Mouse (Mus musculus): ENCODE measurements at regions not wholly inside any gene's neighbourhood (a gene's known extent, or its start where the extent isn't known, plus 50 kb on each side); places are given as distances from the start of the nearest gene placed in this dataset.
A peak's percentile ranks its signal among the peaks of the same experiment; 100 is the strongest.

DNA sequence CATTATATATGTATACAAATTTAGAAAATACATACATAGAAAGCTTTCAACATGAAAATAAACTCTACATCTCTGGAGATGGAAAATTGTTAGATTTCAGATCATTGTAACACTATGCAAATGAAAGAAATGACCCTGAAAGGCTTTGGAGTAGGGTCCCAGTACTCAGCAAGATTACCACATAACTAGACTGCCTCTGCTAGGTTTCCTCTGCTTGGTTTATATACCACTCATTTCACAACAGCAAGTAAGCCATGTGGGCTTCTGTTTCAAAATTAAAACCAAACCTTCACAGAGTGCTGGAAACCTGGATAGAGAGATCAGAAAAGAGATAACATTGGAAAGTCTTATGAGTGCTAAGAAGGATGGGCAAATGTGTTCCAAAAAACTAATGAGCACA lies 600.1 kb downstream of the Ptprc start:
- DNase-seq (ENCODE audit: inconsistent age in 2 of 2, low spot score in 1 of 2), result no peak

DNA sequence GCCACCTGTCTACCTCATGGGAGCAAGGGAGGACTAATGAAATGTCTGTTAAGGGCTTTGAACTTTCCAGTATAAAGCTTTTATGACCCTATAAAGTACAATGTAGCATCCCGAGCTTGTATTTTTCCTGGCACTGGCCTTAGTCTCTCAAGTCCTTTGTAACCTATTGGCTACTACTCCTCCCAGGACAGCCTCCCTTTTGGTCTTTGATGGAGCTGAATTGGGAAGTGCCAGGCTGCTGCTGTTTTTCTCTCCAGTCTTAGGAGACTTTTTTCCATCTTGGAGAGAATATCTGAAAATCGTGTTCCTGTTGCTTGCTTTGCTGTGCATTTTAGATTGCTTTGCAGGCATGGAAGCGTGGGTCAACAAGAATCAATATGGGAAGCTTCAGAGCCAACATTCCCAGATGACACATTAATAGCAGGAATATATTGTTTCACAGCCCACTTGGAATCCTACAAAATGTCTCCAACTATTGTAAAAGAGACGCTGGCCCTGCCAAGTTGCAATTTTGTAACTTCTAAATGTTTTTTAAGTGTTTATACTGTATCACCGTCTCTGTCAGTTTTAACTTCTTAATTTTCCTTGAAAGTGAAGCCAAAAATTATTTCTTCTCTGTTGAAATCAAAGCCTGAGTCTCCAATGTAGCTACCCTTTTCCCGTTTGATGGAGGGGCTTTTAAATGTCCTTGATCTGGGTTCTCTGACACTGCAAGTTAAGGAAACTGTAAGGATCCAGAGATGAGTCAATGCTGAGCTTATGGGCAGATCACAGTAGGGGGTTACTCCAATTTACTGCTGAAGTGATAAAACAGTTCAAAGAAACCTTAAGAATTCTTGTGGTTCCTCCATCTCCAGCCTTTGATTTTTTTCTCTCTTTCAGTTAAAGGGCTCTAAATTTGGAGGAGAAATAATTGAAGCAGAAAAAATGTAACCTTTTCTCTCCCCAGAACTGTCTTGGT lies 603.3 kb downstream of the Ptprc start:
- no peak for DNase-seq (ENCODE audit: inconsistent age in 2 of 2, low spot score in 1 of 2)

DNA sequence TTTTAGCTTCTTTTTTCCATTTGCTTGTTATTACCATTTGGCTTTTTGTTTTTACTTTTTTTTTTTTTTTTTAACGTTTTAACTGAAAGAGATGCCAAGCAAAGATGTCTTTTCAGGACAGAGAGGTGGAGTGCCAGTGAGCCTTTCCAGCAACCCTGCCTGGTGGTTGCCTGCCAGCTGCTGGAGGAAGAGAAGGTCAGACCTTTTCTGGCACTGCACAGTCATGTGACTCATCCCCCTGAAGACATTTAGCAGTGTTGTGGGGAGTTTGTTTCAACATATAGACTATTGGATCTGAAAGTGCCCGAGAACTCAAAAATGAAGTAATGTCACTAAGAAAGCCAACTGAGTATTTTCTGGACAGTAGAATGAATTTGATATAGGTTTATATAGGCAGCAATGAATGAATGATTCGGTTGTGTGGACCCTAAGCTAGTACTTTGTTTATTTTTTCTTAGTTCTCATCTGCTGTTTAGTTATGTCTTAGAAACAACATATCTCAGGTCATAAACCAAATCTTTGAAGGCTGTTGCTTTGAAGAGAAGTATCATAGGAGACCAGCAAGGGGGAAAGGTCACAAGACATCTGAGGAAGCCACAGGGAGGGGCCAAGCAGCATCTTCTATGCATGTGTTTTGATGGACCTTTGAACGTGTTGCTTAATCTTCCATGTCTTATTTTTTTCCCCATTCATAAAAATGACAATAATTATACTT lies 604.2 kb downstream of the Ptprc start:
- peak in 1 of 2 experiments; percentile 22 for DNase-seq (ENCODE audit: inconsistent age in 2 of 2, low spot score in 1 of 2)

DNA sequence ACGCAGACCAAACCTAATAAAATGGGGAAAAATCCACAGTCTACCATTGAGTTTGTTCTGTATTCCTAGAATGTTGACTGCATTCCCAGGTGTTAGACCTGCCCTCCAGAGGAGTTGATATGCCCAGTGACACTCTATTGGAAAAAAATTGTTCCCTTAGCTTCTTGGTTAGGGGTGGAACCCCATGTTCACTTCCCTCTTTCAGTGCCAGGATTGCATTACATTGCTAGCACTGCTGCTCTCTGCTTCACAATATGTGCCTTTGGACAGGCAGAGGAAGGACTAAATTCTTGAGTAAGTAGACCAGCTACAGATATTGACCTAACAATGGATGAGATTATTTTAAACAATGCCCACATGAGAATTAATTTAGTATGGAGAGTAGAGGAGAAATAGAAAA lies 607.3 kb upstream of the Nr5a2 start:
- DNase-seq (ENCODE audit: inconsistent age in 2 of 2, low spot score in 1 of 2), result no peak

DNA sequence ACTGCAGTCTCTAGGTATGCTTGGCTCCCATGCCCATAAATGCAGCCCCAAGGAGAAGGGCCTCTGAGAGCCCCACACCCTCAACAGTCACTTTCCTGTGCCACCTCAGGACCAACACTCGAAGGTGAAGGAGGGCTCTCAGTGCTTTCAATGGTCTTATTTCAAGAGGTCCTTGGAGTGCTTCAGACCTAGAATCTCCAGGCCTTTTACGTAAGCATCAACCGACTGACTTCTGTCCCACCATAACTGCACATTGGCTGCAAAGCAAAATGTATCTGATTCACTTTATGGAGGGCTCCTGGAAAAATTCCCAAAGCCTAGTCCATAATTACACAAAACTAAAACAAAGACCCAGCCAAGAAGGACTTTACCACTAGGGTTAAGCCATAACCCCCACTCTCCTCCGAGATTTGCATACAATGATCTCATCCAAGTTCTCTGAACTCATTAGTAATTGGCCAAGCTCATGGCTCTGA lies 605.4 kb upstream of the Nr5a2 start:
- no peak for DNase-seq (ENCODE audit: inconsistent age in 2 of 2, low spot score in 1 of 2)

DNA sequence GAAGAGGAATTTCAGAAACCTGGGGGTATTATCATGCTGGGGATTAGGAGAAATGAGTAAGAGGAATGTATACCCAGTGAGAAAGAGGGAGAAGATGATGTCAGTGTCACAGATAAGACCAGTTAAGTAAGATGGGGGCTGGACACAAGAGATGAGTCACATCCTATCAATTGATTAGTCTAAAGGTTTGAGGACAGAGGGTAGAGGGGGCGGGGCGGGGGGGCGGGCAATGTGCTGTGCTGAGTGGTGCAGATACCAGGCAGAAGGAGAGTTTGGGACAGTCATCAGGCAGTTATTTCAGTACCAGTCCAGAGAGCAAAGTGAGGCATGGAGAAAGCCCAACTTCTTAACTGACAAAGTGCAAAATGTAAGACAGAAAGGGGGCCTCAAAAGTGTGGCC lies 601.4 kb upstream of the Nr5a2 start:
- DNase-seq (ENCODE audit: inconsistent age in 2 of 2, low spot score in 1 of 2), result no peak

DNA sequence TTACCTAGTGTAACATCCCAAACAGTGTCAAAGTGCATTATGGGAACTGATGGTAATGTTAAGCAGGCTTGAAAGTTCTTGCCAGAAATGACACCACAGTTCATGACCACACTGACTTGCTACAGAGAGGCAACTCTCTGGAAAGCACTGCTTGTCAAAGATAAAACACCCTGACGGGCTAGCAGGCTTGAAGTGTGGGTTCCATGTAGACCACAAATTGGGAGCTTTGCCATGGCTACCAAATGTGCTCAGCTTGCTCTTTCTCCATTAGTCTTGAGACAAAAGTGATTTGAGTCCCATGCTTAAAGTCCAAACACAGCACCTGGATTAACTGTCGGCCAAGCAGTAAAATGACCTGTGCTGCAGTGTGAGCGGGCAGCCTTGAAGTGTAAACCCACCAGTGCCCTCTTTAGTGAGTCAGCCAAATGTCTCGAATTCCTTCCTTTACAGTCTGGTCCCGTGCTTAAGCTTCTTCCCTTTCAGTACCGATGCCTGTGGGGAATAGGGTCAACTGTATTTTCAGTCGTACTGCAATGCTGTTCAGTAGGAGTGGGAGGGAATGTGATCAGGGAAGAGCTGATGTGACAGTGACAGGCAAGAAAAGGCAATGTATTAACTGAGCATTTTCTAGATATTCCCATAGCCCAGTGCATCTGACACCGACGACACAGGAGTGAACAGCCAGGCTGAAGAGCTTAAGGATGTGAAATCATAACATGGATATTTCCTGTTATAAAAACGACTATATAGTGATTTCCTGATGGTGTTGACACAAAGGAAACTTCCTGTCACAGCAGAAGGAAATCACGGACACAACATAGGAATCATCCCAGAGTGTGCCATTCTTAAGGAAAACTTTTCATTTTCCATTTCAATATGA lies 600.4 kb upstream of the Nr5a2 start:
- DNase-seq (ENCODE audit: inconsistent age in 2 of 2, low spot score in 1 of 2), result no peak

DNA sequence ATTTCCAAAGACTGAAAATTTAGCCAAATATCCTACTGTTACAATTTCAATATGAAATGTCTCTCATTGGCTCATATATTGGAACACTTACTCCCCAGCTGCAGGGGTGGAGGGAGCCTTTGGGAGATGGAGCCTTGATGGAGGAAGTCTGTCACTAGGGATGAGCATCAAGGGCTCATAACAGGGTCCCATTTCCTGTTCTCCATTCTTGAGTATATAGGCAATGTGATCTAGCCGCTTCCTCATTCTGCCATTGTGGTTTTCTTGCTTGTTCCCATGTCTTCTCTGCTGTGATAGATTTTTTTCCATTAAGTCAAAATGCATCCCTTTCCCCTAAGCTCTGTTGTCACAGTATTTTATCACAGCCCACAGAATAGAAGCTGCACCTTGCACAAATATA lies 589.4 kb upstream of the Nr5a2 start:
- DNase-seq (ENCODE audit: inconsistent age in 2 of 2, low spot score in 1 of 2), result no peak

DNA sequence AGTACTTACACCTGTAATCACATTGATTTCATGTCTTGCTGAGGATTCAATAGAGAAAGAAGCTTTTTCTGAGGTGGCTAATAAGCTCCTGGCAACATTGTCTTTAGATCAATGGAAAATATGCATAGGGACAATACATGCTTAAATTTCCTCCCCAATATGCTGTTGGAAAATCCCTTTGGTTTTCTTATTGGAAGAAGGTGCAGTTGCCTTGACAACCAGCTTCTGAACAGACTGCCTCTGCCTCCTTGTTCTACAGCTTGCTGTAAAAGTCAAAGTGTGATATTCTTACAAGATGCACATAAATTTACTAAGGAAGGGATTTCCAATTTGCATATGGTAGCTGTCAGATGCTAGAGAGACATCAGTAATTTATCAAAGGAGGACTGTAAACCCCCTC lies 585.4 kb upstream of the Nr5a2 start:
- DNase-seq (ENCODE audit: inconsistent age in 2 of 2, low spot score in 1 of 2), result no peak

DNA sequence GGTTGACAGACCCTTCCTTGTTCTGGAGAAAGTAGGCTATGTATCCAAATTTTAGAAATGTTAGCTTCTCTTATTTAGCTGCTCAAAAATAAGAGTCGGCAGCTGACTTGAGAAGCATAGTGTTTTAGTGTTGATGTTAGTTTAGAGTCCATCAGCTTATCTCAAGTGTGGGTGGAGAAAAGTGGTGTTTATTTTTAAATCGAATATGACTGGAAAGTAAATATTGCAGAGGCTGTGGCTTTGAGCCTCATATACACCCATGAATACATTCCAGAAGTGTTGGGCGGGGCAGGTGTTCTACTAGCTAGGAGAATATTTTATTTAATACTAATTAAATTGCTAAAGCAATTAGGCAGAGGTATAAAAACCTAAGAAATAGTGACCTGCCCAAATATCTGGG lies 583.6 kb upstream of the Nr5a2 start:
- DNase-seq (ENCODE audit: inconsistent age in 2 of 2, low spot score in 1 of 2), result no peak

DNA sequence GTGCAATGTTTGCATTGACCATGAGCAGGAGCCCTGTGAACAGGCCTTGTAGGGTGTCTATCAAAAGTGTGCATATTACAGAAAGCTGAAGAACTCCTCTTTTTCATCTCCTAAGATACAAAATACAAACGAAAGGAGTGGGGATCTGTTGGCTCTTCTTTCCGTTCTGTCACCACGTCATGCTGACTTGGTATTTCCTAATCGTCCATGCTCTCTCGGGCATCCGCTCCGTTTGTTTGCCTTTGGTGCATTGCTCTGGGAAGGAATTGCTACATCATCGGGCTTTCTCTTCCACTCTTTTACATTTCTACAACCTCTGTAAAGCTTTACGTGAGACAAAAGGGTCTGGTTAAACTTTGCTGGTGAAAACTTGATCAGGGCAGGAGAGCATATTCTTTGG lies 581.2 kb upstream of the Nr5a2 start:
- no peak for DNase-seq (ENCODE audit: inconsistent age in 2 of 2, low spot score in 1 of 2)

DNA sequence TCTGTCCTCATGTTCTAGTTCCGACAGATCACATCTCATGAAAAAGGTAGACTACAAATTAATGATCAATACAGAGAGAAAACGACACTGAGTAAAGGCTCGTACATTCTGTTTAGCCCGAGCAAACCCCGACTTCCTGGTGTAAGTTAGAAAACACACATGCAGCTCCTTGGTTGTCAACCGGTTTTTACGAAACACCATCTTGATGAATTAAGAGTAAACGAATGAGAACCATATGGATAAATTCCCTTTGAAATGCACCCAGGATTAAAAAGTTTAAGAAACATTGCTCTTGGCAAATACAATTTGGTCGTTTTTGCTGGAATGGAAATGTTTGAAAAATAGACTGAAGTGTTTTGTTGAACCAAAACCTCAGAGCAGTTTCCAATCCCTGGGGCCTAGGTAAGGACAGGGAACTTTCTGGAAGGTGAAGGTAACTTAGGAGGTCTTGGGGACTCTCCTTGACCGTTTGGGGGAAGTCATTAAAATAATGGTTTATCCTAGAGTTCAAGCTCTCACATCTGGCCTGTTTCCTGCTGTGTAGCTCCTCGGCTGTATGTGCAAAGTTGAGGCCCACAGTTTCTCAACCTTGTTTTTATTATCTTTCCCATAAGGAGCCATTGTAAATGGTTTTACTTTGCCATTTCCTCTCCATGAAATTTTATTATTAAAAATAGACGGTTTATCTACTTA lies 579.3 kb upstream of the Nr5a2 start:
- no peak for DNase-seq (ENCODE audit: inconsistent age in 2 of 2, low spot score in 1 of 2)

DNA sequence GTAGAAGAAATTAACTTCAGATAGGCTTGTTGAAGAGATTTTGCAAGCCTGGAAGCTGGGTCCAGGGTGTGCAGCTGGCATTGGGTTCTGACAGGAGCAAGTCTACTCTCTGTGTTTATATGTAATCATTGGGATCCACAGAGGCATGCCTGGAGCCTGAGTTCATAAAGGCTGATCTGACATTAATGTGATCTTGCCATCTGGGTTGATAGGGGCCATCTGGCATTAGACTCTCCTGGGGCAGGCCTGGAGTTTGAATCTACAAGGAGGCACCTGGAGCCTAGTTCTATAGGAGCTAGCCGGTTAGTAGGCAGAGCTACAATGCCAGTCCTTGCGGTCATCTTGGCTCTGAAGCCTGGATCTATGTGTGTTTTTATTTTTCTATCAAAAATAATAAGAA lies 554.5 kb upstream of the Nr5a2 start:
- no peak for DNase-seq (ENCODE audit: inconsistent age in 2 of 2, low spot score in 1 of 2)

DNA sequence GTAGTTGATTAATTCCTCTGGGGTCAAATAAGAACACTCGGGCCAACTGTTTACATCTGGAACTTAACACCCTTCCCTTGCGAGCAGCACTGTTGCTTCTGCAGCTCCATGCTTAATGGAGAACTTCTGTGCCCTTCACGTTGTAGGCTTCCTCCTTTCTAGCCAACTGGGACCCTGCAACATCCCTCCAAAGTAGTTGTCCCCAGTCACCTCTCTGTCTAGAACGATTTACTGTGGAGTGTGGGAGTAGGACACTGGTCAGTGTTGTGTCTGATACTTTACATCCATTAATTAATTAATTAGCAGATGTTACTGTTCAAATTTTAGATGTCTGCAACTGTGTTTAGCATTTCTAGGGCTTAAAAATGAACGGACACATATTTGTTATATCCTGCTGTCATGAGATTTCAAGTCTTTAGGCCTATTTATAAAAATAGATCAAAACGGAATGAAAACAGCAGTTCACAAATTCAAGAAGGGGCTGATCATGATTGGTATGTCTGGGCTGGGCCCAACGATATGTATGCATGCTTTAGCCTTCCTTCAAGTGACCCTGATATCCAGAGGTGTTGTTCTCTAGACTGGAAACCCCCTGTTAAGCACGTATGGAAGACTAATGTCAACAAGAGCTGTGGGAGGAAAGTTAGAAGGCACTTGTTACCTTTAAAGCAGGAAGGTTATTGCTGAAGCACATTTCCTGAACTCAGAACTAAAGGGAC lies 543.6 kb upstream of the Nr5a2 start:
- DNase-seq (ENCODE audit: inconsistent age in 2 of 2, low spot score in 1 of 2), result no peak

DNA sequence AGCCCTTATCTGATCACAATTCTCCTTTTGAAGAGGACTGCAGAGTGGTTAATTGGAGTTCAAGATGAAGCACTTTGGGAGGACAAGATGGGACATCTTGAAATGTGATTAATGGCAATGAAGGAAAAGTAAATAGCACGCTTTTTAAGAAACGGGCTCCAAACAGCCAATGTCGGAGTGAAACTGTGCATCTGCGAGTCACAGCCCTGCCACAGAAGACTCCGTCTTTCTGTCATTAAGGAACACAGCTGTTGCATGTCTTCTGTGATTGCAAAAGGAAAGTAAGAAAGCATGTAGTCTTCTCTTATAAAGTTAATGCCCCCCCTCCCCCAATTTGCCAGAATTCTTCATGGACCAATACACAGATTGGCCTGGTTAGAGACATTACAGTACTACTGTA lies 528.0 kb upstream of the Nr5a2 start:
- no peak for DNase-seq (ENCODE audit: inconsistent age in 2 of 2, low spot score in 1 of 2)

DNA sequence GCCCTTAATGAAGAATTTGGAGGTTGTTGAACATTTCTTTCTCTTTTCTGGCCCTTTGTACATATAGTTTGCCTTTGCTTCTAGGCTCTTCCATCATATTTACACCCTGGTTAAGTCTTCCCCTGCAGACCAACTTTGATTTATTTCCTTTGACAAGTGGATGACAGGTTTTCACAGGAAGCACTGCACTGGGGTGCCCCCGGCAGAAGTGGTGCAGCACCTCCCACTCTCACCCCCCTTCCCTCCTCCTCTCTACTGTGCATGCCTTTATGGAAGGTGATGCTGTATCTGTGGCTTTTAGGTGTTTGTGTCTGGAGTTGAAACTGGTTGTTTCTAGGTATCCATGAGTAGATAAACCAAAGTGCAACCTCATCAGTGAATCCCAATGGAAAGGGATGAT lies 518.2 kb upstream of the Nr5a2 start:
- no peak for DNase-seq (ENCODE audit: inconsistent age in 2 of 2, low spot score in 1 of 2)

DNA sequence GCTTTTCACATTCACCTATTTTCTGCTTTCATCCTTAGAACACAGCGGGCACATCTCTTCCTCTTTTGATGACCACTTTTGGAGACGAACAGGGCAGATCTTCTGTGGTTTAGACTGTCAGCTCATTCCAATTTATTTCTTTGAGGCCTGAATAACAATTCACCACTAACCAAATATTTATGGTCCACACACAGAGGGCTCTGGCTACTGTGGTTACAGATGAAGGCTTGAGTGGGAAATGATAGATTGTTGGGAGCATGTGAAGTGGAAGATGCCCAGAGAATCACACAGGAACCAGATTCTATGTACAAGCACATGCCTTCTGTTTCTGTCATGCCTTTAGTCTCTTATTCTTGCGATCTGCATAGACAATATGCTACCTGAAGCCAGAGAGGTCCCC lies 517.0 kb upstream of the Nr5a2 start:
- no peak for DNase-seq (ENCODE audit: inconsistent age in 2 of 2, low spot score in 1 of 2)

DNA sequence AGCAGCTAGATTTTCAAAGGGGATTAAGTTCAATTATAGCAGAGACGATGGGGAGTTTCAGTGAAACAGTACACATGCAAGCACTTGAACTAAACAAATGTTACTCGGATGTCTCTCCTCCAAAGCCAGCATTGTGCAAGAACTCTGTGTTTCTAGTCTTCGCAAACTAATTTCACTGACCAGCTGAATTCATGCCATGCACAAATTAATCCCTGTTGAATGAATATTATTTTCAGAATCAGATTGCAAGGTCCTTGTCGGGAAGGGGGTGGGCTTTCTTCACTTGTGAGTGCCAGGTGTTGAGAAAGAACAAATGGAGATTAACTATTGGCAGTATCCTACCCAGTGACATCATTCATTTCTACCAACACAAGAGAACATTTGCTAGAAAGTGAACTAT lies 514.6 kb upstream of the Nr5a2 start:
- DNase-seq (ENCODE audit: inconsistent age in 2 of 2, low spot score in 1 of 2), result no peak

DNA sequence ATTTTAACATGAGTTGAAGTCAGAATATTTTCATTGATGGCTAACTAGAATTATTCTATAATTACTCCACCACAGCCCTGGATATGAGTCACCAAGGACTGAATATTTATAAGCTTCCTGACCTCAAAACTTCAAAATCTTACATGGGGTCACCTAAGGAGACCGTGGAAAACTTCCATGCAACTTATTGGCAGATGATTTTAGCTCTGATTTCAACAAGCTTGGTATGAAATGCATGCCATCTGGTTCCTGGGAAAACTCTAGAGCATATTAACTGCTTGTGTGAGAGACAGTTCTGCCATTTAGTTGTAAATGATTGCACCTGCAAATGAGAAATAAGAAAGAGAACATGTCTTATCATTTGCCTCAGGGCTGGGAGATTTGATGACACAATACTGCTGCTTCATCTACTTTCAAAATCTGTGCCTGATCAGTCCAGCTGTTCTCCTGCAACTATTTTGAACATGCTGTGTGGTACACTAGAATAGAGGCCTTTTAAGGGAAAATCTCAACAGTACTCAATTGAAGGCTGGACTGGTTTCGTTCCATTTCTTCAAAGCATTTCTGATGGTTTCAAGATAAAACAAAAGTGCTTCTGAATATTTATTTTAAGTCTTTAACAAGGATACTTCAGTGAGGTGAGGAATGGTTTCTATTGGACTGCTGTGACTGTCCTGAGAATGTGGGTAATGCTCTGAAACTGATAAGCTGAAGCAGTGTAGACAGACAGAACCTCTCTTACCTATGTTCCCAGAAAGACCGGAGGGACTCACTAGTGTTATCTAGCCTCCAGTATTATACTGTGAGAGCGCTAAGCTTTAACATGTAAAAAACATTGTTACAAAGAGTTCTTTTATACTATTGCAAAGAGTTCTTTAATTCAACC lies 513.8 kb upstream of the Nr5a2 start:
- DNase-seq (ENCODE audit: inconsistent age in 2 of 2, low spot score in 1 of 2), result peak in 1 of 2 experiments; percentile 80

Data from adrenal gland, adult (tissue).